Mouse (Mus musculus) gastrocnemius, postnatal 14 days (tissue): ENCODE data around the gene Cr2. TPM values are rescaled to one million over a fixed set of nuclear protein-coding genes. Genes with fewer than 3 reads are reported as not detected.
A peak's percentile ranks its signal among the peaks of the same experiment; 100 is the strongest.
"Not testable (repeated sequence)": the region's sequence is repeated elsewhere in the genome, so short reads cannot be mapped to it uniquely, and the experiment has no call there.

Experiments used
- DNase-seq: peaks from one replicate; pipeline ENCODE4 v3.0.0; 2021; ENCODE audit warnings: mixed read lengths
- intact Hi-C: fragments of 180-260 bp; cut with DNase I; formaldehyde crosslinking; loops from one replicate; pipeline ENCODE4 v1.15.1; 2025; ENCODE audit warnings: low total_unique reads
- long read RNA-seq, 2 experiments: library from polyadenylated mRNA; stranded (forward); transcript quantifications; one replicate each; pipeline ENCODE4 v2.0.0; 2021
- total RNA-seq, 2 experiments: library from RNA; stranded (reverse); gene quantifications; 2 replicates each; pipeline ENCODE4 v1.2.3; 2021

Cr2 gene
- total RNA-seq = not detected
- long read RNA-seq, experiment 1 = 0 reads
- long read RNA-seq, experiment 2 = 0 reads

GRCm38 (mm10) chr1:195175980-195176931 lies at the start of gene Cr2:
Gene Cr2, minus strand, starts transcription at chr1:195176716.
- intact Hi-C loops = no loop called here
- peak; percentile 24 for DNase-seq

DNA sequence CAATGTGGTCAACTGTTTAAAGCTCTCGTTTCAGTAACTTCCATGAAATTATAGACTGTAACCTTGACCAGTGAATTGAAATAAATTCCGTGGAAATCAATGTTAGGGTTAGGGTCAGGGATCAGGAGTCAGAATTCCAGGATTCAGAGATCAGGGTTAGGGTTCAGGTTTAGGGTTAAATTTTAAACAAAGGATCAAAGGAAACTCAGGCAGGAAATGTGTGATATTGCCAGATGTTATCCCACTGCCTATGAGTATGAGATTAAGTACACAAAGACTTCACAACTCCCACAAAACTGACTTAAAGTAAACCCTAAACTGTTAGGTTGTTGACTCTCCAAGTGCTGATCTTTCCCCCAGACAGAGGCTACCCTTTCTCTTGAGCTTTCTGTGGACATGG lies 45.3 kb upstream of the Cr2 start:
- intact Hi-C loops = no loop called here
- DNase-seq = no peak

DNA sequence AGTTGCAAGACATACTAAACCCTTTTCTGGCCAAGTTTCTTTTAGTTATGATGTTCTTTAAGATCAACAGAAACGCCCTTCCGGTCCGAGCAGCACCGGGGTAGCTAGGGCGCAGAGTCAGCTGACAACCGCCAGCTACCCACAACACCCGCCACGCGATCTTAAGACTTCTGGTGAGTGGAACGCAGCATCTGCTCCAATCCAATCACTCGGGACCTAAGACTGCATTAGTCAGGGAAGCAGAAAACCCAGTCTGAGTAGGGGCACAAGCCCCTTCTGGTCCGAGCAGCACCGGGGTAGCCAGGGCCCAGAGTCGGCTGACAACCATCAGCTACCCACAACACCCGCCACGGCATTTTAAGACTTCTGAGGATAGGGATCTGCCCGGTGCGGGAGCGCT lies 36.3 kb upstream of the Cr2 start:
- intact Hi-C loops, DNase-seq: not testable (repeated sequence)

DNA sequence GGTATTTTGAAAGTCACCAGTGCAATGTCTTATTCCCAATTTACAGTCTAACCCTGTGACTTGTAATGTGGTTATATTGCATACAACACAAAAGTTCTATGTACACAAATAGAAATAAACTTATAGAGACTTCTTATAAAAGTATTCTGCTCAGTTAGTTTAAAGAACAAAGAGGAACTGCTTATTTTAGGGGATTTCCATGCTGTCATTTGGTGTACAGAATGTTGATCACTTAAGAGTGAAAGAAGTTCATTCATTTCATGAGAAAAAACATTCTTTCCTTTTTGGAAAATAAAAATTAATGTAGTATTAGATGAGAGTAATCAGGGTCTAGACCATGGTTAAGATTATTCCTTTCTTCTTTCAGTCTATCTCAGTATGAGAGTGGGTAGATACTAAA lies 8.2 kb upstream of the Cr2 start:
- intact Hi-C loops = no loop called here
- DNase-seq = no peak

DNA sequence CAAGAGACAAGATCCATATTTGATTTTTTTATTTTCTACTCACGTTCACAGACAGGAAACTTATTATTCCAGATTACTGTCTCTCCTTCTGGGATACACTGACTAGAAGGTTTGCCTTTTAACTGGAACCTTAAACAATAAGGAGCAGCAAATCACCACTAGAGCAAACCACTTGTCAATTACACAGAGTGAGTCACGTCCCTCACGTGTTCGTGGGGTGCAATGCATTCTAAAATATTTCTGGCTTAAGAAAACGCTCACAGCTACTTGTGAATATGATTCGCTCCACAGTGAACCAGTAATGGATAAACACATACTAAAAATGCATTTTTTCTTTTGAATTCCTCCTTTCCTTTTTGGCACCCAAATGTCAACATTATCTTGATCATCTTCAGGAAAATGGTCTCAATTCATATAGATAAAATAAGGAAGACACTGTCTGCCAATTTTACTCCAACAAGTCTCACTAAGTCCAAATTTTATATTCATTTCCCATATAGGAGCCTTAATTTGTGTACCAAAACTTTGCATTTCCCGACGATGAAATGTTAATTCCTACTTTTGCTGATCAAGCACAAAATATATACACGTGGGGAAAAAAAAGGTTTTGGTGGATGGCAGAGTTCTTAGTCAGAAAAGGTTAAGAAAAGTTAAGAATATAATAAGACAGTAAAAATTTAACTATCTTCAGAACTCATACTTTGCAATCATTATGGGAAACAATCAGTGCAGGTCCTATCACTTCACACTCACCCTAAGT lies 11.3 kb downstream of the Cr2 start:
- intact Hi-C loops = no loop called here
- DNase-seq = no peak

GRCm38 (mm10) chr1:195132070-195132469 lies 44.4 kb downstream of the Cr2 start:
- intact Hi-C loops = no loop called here
- no peak for DNase-seq

- intact Hi-C loops = no loop called here
- DNase-seq = no peak
Observed at GRCm38 (mm10) chr1:195131675-195132015, 44.9 kb downstream of the Cr2 start.

GRCm38 (mm10) chr1:195130953-195131674 lies 45.4 kb downstream of the Cr2 start, which contains the start of gene Cr1l:
Gene Cr1l, minus strand, starts transcription at chr1:195131586.
- DNase-seq = peak; percentile 83
- intact Hi-C loops = no loop called here

DNA sequence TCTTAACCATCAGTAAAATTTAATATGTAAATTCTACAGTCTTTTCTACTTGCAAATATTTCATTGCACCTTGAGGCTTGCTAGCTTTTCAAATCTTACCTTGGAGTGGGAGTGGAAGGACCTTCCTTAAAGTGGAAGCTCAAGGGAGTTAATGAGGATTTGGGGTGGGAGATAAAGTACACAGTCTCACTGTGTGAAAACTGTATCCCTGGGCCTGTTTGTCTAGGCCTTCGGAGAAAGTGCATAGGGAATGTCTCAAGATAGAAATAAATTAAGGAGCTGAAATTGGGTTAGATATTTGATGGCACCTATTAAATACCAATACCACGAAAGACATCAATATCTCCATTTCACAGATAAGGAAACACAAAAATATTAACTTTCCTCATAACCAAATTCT lies 46.0 kb downstream of the Cr2 start:
- no peak for DNase-seq
- intact Hi-C loops = no loop called here

- no peak for DNase-seq
- intact Hi-C loops = no loop called here
Observed at GRCm38 (mm10) chr1:195129867-195130266, 46.6 kb downstream of the Cr2 start.

DNA sequence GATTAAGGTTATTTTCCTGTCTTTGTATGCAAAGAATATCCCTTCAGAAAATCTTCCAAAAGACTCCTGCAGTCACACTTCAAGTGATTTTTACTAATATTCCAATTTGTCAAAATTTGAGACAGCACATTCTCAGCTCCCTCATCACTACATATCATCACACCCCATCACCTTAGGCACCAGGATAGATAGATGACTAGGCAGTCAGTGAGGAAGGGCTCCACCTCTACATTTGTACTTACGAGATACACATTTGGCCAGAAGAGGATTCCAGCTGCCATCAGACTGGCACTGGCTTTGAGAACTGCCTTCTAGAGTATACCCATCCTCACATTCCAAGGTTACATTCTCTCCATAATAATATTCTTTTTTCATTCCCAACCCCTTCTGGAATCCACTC lies 62.1 kb downstream of the Cr2 start:
- intact Hi-C loops = no loop called here

DNA sequence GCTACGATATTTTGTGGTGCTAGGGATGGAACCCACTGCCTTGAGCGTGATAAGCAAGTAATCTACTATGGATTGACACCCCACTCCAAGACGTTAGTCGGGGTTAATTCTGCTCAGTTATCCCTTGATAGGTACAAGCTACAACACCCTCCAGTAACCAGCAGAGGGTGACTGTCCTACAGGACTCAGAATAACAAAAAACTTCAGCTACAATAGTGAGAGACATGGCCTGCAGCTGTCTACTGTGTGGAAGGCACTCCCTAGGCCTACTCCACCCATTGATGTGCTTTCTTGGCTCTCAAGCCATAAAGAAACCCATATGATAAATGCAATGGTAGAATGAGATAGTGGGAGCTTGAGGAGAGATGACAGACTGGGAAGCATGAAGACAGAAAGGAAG lies 62.9 kb downstream of the Cr2 start:
- DNase-seq = no peak
- intact Hi-C loops = no loop called here

More for the DNA sequence above, 62.1 kb downstream of the Cr2 start:
- DNase-seq = no peak

DNA sequence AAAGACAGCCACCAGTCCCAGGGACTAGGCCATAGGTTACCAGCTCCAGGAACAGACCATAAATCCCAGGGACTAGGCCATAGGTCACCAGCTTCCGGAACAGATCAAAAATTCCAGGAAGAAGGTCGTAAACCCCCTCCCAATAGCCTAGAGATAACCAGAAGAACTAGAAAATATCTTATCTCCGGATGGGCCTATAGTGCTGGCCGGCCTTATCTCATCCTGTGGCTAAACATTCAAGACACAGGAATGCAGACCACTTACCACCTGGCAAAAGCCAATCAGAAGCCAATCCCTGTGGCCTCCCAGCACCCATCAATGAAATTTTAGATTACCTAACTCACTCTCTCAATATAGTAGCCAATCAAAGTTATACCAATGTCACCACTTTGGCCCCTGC lies 75.8 kb downstream of the Cr2 start:
- intact Hi-C loops = no loop called here
- no peak for DNase-seq

DNA sequence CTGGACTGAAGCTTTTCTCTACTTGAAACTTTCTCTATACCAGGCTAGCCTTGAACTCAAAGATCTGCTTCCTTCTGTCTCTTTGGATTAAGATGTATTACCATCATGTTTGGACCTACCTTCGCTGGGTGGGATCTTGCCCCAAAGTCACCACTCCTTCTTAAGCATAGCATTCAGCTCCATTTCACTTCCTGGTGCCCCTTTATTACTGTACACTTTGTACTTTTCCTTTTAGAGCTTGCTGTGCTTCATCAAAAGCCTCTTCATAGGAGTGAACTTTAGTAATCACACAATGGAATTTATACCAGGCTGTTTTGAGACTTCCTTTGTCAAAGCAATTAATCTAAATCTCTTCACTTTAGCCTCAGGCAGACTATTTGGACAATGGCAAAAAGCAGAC lies 78.5 kb downstream of the Cr2 start:
- intact Hi-C loops = no loop called here
- no peak for DNase-seq

GRCm38 (mm10) chr1:195092220-195092720 lies 84.2 kb downstream of the Cr2 start, which contains the start of gene Cd46:
Gene Cd46, minus strand, starts transcription at chr1:195092249.
- intact Hi-C loops = no loop called here
- peak; percentile 57 for DNase-seq

DNA sequence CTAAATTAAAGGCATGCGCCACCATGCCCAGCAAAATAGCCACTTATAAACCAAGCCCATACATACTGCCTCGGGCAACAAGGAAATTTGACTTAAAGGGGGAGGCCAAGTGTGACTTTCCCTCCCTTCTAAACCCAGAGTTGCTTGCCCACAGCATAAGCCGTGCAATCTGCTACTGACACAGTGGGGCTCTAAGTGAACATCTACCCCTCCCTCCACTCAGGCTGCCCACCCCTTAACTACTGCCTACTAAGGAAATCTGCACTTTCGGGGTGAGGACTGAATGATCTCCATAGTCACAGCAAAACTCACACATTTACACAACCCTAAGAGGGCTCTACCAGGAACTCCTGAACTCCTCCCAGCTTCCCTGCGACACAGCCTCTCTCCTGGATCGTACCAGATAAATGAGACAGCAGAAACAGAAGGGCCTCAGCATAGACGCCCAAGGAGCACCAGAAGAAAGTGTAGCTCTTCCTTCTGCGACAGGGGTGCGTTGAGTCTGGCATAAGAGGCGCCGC lies 84.8 kb downstream of the Cr2 start:
- intact Hi-C loops = no loop called here
- DNase-seq = no peak
